Mouse (Mus musculus) B cell, adult (primary cell): ENCODE measurements around the gene Dnm3. TPM values are rescaled to one million over a fixed set of nuclear protein-coding genes. Genes with fewer than 3 reads are reported as not detected.

ENCODE experiments used
- total RNA-seq: library from RNA; stranded (reverse); gene quantifications from 4 replicates; pipeline ENCODE4 v1.2.4, GENCODE M21; 2023; ENCODE audit not compliant: inconsistent age

The Dnm3 gene
- 0.10 to 0.45 TPM (median 0.36 TPM) in 4 replicates for total RNA-seq

GRCm38 (mm10) chr1:162477246-162478209, at the start of gene Dnm3:
Gene Dnm3, minus strand, starts transcription at chr1:162478034.

GRCm38 (mm10) chr1:161979536-161979935, 498.3 kb downstream of the Dnm3 start, which contains the start of gene 4930558K02Rik:
Gene 4930558K02Rik, minus strand, starts transcription at chr1:161979636.

GRCm38 (mm10) chr1:161968589-161969407, 509.0 kb downstream of the Dnm3 start, which contains the start of gene Pigc:
Gene Pigc, plus strand, starts transcription at chr1:161969186.

Other genes starting within 250 kb of the Dnm3 start
- gene Mettl13, start 70.5 kb upstream of the Dnm3 start, total RNA-seq = 10.1 to 12.9 TPM (median 11.6 TPM) in 4 replicates
- 53.5 to 61.7 TPM (median 59.3 TPM) in 4 replicates for gene Vamp4, start 92.5 kb upstream of the Dnm3 start, total RNA-seq
- gene Myoc, start 161.1 kb upstream of the Dnm3 start, total RNA-seq = not detected in 4 replicates
- gene Myocos, start 180.2 kb upstream of the Dnm3 start, total RNA-seq = not detected in 4 replicates